Mouse (Mus musculus) T-helper 17 cell (primary cell): Measurements from ENCODE around the gene Aox1.

Experiments used
- in situ Hi-C, 2 experiments: fragments of 300-600 bp; cut with MboI, MseI; formaldehyde crosslinking; loops; 1 replicate in 1 of 2; 2 replicates in 1 of 2; pipeline ENCODE4 v1.15.1; 2025; ENCODE audit warnings: high pct_unique_total_duplicates in 2 of 2

Gene Aox1

DNA sequence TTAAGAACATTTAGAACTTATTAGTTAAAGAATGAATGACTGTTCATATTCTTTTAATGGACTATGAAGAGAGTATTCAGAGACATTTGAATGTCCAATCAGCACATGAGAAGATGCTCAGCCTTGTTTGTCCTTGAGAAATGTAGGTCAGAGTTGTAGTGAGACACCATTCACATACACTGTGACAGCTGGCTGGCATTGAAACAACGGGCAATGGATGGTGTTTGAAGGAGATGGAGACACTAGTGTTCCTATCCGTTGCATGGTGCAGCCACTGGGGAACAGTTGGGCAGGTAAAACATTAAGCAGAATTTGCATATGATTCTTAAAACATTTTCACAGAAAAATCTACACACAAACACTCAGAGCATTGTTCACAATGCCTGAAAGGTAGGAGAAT is 77.3 kb downstream of the Aox1 start:
- in situ Hi-C loops, result no loop called here

- in situ Hi-C loops, result no loop called here
These were observed 80.5 kb downstream of the Aox1 start for GRCm38 (mm10) chr1:58110241-58110640.

DNA sequence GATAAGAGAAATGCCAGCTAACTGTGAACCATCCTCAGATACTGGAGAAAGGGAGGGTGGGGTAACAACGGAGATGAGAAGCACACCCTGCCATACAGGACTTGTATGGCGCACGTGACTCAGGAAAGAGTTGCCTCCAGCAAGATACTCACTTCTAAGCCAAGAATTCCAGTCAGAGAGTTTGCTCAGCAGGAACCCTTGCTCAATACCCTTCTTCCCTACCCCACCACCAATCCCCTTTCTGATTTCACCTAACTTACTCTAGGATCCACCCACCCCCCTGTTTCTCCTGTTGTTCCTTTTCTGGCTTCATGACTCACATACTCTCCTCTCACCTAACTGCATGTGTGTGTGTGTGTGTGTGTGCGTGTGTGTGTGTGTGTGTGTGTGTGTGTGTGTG is 81.6 kb downstream of the Aox1 start:
- in situ Hi-C loops, result no loop called here

DNA sequence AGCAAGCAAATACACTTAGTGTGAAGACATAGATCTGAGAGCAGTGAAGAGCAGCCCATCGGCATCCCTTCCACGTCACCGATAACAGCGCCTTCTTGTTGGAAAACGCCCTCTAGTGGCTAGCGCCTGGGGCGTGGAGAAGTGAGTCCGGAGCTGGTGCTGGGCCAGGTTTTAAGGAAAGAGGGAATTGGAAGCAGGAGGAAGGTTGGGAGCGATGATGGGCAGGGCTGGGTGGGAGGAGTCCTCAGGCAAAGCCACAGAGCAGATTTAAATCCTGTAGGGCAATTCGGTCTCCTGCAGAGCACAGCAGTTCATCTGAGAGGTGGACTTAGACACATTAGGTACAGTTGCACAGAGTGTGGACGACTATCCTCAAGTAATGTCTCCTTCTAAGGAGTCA is 83.1 kb downstream of the Aox1 start, which contains the start of gene Aox3:
Gene Aox3, plus strand, starts transcription at position 251 of the 400 bp plus-strand sequence.
- in situ Hi-C loops, result no loop called here

DNA sequence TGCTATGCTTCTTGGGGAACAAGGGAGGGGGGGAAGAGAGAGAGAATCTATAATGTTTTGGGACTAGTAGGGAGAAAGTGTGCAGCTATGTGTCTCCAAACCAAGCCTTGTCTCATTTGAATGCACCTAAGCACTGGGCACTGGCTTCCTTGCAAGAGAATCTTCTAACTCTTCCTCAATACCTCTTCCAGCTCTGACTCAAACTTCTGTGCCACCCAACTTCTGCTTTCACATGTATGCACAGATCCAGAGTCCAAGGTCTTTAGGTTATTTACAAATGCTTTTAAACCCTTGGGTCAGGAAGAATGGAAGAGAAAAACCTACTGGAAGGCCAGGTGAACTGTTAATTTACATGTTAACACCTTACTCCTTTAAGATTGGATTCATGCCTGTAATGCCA is 83.7 kb downstream of the Aox1 start:
- in situ Hi-C loops, result no loop called here

DNA sequence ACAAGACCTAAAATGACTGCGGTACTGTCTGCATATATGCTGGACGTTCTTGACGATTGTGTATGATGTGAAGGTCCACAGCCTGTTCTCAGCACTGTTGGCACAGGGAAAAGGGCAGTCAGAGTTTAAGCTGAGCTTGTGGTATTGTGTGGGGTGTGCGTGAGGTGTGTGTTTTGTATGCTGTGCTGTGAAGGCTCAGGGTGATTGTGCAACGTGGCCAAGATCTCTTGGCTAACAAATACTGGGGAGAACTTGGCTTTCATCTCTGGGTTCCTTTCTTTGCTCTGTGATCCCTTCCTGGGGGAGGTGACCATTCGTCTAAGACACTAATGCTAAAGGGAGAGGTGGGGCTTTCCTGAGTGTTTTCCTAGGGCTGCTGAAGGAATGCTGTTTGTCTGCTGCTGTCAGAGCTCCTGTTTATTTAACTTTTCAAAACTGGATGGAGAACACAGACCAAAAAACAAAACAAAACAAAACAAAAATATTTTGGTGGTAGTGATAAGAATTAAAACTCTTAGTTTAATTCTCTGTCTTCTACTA is 84.4 kb downstream of the Aox1 start:
- in situ Hi-C loops, result no loop called here

DNA sequence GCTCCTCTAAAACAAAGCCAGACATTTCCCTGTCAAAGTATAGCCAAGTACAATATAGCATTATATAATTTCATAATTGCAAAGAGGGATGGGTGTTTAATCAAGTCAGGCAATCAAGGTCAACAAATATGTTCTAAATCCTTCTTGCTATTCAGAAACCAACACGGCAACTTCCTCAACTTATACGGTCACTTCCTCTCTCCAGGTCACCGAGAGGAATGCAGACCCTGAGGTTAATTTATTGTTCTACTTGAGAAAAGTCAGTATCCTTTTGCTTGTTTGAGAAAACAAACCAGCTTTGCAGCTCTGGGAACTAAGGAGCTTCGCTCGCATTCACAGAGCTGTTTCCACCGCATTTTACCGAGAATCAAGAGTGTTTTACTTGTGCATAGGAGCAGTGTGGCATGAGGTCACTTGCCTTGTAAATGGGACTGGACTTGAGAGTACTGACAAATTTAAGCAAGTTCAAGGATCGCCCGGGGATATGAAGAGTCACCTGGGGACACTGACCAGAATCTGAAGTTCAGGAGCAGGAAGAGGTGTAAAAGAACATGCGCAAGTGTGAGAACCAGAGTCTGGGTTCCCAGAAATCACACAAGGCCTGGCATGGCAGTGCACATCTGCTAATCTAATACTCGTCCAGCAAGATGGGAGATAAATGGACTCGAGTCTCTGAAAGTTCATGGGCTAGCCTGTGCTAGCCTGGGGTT is 85.1 kb downstream of the Aox1 start:
- in situ Hi-C loops, result no loop called here

DNA sequence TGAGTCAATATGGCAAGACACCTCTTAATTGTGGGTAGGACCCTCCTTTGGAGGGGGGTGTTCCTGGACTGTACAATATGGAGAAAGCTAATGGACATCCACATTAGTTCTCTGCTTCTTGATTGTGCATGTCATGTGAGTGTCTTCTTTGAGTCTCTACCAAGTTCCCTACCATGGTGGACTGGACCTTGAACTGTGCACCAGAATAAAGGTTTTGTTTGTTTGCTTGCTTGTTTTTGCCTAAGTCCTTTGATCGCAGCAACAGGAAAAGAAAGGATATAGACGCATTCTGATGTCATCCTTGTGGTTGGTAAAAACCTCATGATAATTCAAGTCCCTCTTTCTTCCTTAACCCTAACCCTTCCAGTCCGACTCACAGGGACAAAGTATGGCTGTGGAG is 88.5 kb downstream of the Aox1 start:
- in situ Hi-C loops, result no loop called here

- in situ Hi-C loops, result no loop called here
These were observed 95.2 kb downstream of the Aox1 start for GRCm38 (mm10) chr1:58124901-58125300.

DNA sequence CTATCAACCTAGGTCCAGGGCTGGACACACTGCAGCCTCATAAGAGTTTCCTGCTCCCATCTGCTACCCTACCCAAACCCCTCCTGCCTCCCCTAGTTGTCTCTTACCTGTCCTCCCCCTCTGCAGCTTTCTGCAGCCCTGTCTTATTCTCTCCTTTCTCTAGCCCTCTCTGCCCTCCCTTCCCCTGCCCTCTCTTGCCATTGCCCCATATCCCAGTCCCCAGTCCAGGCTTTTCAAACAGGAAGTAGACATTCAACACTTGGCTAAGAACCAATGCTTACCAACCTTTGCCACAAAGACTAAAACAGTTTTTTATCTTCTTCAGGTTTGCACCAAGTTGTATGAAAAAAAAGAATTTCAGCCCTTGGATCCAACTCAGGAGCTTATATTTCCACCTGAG is 108.2 kb downstream of the Aox1 start:
- in situ Hi-C loops, result no loop called here

- in situ Hi-C loops, result no loop called here
These were observed 109.3 kb downstream of the Aox1 start for GRCm38 (mm10) chr1:58138986-58139385.

DNA sequence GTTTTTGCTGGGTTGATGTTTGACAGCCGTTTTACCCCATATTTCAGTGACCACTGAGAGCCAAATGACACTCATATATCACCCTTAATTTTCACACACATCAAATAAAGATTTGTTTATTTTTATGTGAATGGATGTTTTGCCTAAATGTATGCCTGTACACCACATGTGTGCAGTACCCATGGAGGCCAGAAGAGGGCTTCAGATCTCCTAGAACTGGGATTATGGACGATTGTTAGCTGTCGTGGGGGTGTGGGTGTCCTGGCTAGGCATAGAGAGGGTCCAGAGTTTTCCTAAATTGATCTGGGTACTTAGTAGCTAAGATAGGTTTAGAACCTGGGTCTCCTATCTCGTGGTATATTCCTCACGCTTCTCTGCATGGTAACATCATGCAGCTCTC is 110.9 kb downstream of the Aox1 start:
- in situ Hi-C loops, result no loop called here

DNA sequence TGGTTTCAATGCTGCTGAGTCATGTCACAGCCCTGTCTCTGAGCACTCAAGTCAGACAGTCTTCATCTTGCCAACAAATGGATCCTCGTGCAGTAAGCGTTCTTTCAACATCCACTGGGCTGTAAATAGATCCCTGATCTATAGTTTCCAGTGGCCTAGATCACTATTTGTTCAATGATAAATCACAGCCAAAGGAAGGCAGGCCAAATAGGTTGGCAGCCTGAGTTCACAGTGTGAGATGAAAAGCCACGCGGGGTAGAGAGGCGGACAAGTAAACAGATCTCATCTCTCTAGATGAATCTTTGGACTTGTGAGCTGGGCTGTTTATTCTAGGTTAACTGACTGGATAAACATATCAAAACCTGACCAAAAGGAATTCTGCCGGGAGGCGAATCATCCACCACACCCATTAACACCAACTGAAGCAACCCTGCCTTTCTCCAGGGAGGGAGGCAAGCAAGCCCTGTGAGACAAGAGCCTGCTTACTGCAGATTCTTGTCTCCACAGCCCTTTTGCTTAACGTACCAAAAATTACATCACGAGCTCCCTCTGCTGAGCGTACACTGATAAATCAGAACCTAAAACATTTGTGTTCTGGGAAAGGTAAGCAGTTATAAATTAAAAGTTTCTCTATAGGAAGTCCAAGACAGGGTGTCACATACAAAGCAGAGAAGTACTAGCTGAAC is 114.8 kb downstream of the Aox1 start:
- in situ Hi-C loops, result no loop called here

DNA sequence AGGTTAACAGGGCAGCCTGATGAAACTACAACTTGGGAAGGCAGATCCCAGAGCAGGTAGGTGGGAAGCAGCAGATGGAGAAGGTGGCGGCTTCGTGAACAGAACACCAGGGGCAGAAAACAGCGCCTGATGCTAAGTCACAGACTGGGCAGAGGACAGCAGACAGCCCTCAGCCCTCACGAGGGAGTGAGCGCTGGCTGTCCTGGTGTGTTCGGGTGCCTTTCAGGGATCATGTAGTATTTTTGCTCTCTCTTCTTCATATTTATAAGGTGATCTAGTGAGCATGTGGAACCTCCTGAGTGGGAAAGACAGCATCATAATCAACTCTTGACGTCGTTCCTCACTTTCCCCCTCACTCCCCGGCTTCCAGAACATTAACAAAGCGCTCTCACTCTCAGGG is 116.3 kb downstream of the Aox1 start:
- in situ Hi-C loops, result no loop called here

DNA sequence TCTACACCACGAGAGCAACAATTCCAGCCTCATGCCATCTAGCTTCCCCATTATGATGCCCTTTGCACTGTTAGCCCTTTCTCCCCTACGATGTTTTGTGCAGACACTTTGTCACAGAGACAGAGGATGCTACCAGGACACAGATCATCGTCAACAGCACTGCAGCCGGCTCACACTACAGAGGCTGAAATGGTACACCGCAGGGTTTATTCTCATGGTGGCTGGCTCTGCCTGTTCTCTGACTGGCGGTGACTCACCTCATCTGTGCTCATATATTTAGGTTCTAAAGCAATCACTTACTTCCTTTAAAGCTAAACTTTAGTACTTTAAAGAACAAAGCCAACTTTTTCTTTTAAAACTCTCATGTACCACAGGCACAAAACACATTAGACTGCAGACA is 118.0 kb downstream of the Aox1 start:
- in situ Hi-C loops, result no loop called here

GRCm38 (mm10) chr1:58152247-58152646 is 122.5 kb downstream of the Aox1 start:
- in situ Hi-C loops, result loop anchor here in 1 of 2 experiments (10.0 kb wide), 2 partner anchors 123 to 233 kb away; partner anchors contain the start of gene Aox2
